Mouse (Mus musculus) heart, embryonic 16.5 days (tissue): ENCODE results near the gene Bhlha15. TPM values are rescaled to one million over a fixed set of nuclear protein-coding genes. Genes with fewer than 3 reads are reported as not detected.

Source experiments
- ATAC-seq: fragments of 200-750 bp; cut with Nextera tagmentation; replicated peaks from 2 replicates; pipeline ENCODE4 v1.8.0; 2017; ENCODE audit warnings: moderate number of reproducible peaks; ENCODE audit not compliant: insufficient read depth, low FRiP score; ENCODE audit errors: extremely low read depth
- H3K27ac ChIP-seq: fragments of 300-500 bp; sonication (generic); 2 replicates; pipeline ENCODE4 v1.5.1; 2014; ENCODE audit warnings: mild to moderate bottlenecking, low read length, control low read depth, moderate library complexity
- H3K27me3 ChIP-seq: fragments of 300-500 bp; sonication (generic); 2 replicates; pipeline ENCODE4 v1.6.1; 2014; ENCODE audit warnings: low read length, mixed read lengths; ENCODE audit not compliant: control insufficient read depth, insufficient read depth
- H3K36me3 ChIP-seq: fragments of 300-500 bp; sonication (generic); 2 replicates; pipeline ENCODE4 v1.6.1; 2014; ENCODE audit not compliant: control insufficient read depth, insufficient read depth
- H3K4me1 ChIP-seq: fragments of 300-500 bp; sonication (generic); 2 replicates; pipeline ENCODE4 v1.6.1; 2014; ENCODE audit warnings: low read length, mixed read lengths; ENCODE audit not compliant: control insufficient read depth, insufficient read depth
- H3K4me2 ChIP-seq: fragments of 300-500 bp; sonication (generic); 2 replicates; pipeline ENCODE4 v1.6.1; 2014; ENCODE audit warnings: low read depth, mild to moderate bottlenecking, control low read depth, low read length
- H3K4me3 ChIP-seq: fragments of 300-500 bp; sonication (generic); 2 replicates; pipeline ENCODE4 v1.5.1; 2014; ENCODE audit warnings: mild to moderate bottlenecking, control low read depth, low read length
- H3K9ac ChIP-seq: fragments of 300-500 bp; sonication (generic); 2 replicates; pipeline ENCODE4 v1.6.1; 2014; ENCODE audit warnings: low read length, control low read depth
- H3K9me3 ChIP-seq: fragments of 300-500 bp; sonication (generic); replicated peaks from 2 replicates; pipeline ENCODE4 v1.6.1; 2016; ENCODE audit warnings: low read length; ENCODE audit not compliant: control insufficient read depth
- WGBS: fragments of 180-500 bp; shearing (Covaris S2); extraction: QIAGEN DNeasy Blood & Tissue Kit; methylation state at CpG from one replicate; pipeline ENCODE4 v1.1.7; 2014; 5-methylcytosine and 5-hydroxymethylcytosine counted together
- polyA plus RNA-seq: library from polyadenylated mRNA; unstranded; fragments of >200 nt; fragmentation: Nextera tagmentation; extraction: Ambion mirVana; gene quantifications from 2 replicates; pipeline ENCODE4 v1.2.1, GENCODE M21; 2015

Bhlha15 gene
- polyA plus RNA-seq, 1 experiment from 2014 or later, result 0.18 TPM

DNA sequence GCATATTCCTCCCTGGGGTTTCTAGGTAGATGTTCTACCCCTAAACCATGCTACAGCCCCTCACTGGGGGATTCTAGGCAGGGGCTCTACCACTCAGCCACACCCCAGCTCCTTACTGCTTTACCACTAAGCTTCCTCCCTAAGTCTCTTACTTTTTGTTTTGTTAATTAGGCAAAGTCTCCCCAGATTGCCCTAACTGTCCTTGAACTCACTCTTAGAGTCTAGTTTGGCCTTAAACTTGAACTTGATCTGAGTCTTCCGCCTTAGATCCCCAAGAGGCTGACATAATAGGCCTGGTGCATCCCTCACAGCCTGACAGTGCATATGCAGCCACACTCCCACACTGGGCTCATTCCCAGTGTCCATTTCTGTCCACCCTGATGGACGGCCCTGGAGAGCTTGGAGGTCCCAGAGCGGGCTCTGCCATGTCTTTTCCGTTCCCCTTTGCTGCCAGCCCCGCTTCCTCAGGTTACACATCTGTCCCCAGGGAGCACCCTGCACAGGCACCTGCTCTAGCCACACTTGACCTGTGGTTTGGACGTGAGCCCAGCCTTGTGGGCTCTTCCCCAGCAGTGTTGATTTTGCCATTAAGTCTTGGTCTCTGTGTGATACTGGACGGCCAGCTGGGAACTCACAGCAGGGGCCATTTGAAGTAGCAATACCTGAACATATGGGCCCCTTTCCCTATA, 6.3 kb upstream of the Bhlha15 start:
- ATAC-seq, result no peak
- Histone ChIP-seq H3K9me3 (no peaks in the 10 kb centered on the region), H3K36me3 (peaks cover 9% of the 10 kb centered on the region), H3K4me2 (no peak overlapping the region), H3K27me3 (no peaks in the 10 kb centered on the region), H3K9ac (no peak overlapping the region), H3K27ac (no peak overlapping the region), H3K4me1 (peaks cover 10% of the 10 kb centered on the region), H3K4me3 (no peak overlapping the region)
- WGBS, result 71% methylated on average over 7 of the region's 7 CpGs

DNA sequence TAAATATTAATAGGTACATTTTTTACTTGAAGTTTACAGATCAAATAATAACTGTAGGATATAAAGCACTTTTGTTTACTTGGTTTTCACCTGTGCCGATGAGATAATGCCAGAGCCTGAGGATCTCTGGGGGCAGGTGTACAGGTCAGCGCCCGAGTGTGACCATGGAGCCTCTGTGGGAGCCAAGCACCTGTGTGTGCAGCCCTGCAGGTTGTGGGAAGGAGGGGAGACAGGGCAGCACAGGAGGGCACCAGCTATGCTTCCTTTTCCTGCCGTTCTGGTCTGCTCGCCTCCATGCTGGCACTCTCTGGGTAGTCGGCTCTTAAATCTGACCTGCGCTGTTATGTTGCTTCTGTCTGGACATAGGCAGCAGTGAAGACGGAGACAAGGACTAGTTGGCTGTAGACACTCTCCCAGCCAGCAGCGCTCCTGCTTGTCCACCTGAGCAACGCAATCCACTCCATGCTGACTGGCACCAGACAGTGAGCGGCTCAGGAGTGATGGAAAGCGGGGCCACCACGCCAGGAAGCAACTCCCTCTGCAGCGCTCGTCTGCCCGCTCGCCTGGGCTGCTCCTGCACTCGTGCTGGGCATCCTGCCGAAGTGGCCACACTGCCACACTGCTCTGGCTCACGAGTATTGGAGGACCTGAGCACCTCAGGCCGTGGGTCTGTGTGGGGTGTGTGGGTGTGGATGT, 5.6 kb upstream of the Bhlha15 start:
- H3K27ac ChIP-seq, result no peak overlapping the region
- H3K4me2 ChIP-seq, result no peak overlapping the region
- H3K9ac ChIP-seq, result no peak overlapping the region
- peaks cover 9% of the 10 kb centered on the region for H3K36me3 ChIP-seq
- H3K27me3 ChIP-seq, result no peaks in the 10 kb centered on the region
- peaks cover 15% of the 10 kb centered on the region for H3K4me1 ChIP-seq
- 89% methylated on average over 21 of the region's 21 CpGs for WGBS
- H3K4me3 ChIP-seq, result no peak overlapping the region
- ATAC-seq, result no peak
- no peaks in the 10 kb centered on the region for H3K9me3 ChIP-seq

DNA sequence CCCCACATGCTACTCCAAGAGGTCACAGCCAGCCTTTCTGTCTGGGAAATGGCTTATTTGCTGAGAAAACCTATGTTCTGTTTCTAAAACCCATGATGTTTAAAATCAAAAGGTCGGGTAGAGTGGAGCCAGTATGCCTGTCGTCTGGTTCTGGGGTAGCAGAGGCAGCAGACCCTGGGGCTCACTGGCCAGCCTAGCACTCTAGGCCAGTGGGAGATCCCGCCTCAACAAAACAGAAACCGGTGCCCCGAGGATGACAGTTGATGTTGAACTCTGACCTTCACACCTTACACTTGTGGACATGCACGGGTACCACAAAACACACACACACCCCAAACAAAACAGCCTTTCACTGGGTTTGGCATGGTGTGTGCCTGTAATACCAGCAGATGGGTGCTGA, 1.7 kb upstream of the Bhlha15 start:
- Histone ChIP-seq H3K9ac (no peak overlapping the region), H3K27ac (no peak overlapping the region), H3K4me3 (no peak overlapping the region), H3K4me1 (peaks cover 10% of the 10 kb centered on the region), H3K36me3 (peaks cover 9% of the 10 kb centered on the region; the same call in 1 of the 2 replicates), H3K9me3 (no peaks in the 10 kb centered on the region), H3K27me3 (no peaks in the 10 kb centered on the region), H3K4me2 (no peak overlapping the region)
- WGBS, result 76% methylated on average over 6 of the region's 6 CpGs
- ATAC-seq, result no peak

DNA sequence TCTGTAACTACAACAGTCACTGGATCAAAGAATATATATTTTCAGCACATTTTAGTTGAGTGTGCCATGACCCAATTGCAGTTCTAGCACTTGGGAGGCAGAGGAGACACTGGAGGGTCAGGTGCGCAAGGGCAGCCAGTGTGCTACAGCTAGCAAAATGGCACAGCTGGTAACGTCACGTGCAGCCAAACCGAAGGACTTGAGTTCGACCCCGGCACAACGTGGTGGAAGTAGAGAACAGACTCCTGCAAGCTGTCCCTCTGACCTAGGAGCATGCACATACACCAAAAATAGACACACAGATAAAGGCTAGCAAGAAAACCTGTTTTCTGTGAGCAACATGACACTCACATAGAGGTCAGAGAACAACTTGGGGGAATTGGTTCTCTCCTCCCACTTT, 759 bp upstream of the Bhlha15 start:
- no peak overlapping the region for H3K9ac ChIP-seq
- H3K36me3 ChIP-seq, result peaks cover 9% of the 10 kb centered on the region; the same call in 1 of the 2 replicates
- no peak overlapping the region; the same call in 1 of the 2 replicates for H3K4me3 ChIP-seq
- no peaks in the 10 kb centered on the region for H3K9me3 ChIP-seq
- peak overlapping the region; percentile 66 for H3K4me2 ChIP-seq
- no peak for ATAC-seq
- H3K4me1 ChIP-seq, result peaks cover 10% of the 10 kb centered on the region
- 32% methylated on average over 7 of the region's 7 CpGs for WGBS
- H3K27me3 ChIP-seq, result no peaks in the 10 kb centered on the region
- H3K27ac ChIP-seq, result no peak overlapping the region

DNA sequence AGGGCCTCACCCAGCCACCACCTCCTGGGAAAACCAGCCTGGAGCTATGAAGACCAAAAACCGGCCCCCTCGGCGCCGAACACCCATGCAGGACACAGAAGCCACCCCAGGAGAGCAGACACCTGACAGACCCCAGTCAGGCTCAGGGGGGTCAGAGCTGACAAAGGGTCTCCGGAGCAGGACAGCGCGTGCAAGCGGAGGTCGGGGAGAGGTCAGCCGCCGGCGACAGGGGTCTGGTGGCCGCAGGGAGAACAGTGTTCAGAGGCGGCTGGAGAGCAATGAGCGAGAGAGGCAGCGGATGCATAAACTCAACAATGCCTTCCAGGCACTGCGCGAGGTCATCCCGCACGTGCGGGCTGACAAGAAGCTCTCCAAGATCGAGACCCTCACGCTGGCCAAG, 940 bp downstream of the Bhlha15 start:
- Histone ChIP-seq H3K4me2 (no peak overlapping the region), H3K27ac (no peak overlapping the region), H3K36me3 (no peaks in the 10 kb centered on the region), H3K4me3 (no peak overlapping the region), H3K9me3 (no peaks in the 10 kb centered on the region), H3K27me3 (no peaks in the 10 kb centered on the region), H3K9ac (no peak overlapping the region), H3K4me1 (peaks cover 10% of the 10 kb centered on the region)
- no peak for ATAC-seq
- 43% methylated on average over 23 of the region's 23 CpGs for WGBS

DNA sequence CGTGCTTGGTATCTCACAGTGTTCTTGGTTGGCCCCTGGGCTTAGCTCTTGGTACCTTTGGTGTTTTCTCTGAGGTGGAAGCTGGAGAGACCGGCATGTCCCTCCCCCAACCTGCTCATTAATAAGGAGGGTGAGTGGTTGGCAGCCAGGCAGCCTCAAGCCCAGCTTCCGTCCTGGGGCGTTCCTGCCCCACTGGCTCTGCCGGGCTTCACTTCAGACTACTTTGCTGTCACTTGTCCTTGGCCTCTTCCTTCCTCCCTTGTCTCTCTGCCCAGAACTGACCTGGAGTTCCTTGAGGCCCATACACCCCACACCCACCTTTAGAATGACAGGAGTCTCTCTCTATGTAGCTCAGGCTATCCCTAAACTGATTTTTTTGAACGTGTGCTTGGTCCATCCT, 2.6 kb downstream of the Bhlha15 start:
- Histone ChIP-seq H3K4me1 (peaks cover 10% of the 10 kb centered on the region), H3K4me3 (no peak overlapping the region), H3K36me3 (no peaks in the 10 kb centered on the region), H3K9me3 (no peaks in the 10 kb centered on the region), H3K27me3 (no peaks in the 10 kb centered on the region), H3K9ac (no peak overlapping the region), H3K27ac (no peak overlapping the region), H3K4me2 (no peak overlapping the region)
- WGBS, result 77% methylated on average over 6 of the region's 6 CpGs
- ATAC-seq, result no peak

DNA sequence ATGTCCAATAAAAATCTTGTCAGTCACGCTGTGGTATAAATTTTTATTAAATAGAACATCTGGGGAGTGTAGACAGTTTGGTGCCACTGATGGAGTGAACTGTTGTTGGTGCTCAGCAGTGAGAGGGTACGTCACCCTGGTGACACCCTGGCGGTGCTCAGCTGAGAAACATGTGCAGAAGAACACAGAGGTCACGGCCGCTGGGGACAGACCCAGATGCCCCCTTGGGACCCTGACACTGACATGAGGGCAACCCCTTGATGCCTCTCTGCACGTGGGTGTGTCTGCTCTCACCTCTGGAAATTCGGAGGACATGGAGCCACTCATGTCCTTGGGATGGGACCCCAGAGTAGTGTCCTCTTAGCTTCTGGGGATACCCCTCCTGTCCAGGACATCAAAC, 4.3 kb downstream of the Bhlha15 start:
- 71% methylated on average over 7 of the region's 7 CpGs for WGBS
- Histone ChIP-seq H3K9me3 (no peaks in the 10 kb centered on the region), H3K4me3 (no peak overlapping the region), H3K36me3 (no peaks in the 10 kb centered on the region), H3K27ac (no peak overlapping the region), H3K27me3 (no peaks in the 10 kb centered on the region), H3K9ac (no peak overlapping the region), H3K4me1 (peaks cover 6% of the 10 kb centered on the region), H3K4me2 (no peak overlapping the region)
- ATAC-seq, result no peak

DNA sequence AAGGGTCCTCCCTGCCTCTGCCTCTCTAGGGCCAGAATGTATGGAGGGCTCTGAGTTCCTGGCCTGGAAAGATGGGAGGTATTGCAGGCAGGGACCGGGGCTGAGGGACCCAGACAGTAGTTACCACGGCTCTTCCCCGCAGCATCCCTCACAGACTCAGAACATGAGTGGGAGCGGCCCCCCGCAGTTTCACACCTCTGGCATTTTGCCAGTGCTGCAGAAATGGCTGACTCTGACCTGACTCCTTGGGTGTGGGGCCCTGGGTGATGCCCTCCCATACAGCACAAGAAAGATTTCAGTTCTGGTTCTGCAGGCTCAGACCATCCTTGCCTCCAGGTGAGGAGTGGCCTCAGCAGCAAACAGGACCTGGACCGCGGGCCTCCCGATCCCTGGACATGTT, 5.5 kb downstream of the Bhlha15 start:
- Histone ChIP-seq H3K36me3 (no peaks in the 10 kb centered on the region; the same call in 1 of the 2 replicates), H3K27ac (no peak overlapping the region), H3K9ac (no peak overlapping the region), H3K27me3 (no peaks in the 10 kb centered on the region), H3K9me3 (no peaks in the 10 kb centered on the region), H3K4me3 (no peak overlapping the region), H3K4me2 (no peak overlapping the region), H3K4me1 (no peaks in the 10 kb centered on the region)
- 84% methylated on average over 8 of the region's 8 CpGs for WGBS
- ATAC-seq, result no peak

DNA sequence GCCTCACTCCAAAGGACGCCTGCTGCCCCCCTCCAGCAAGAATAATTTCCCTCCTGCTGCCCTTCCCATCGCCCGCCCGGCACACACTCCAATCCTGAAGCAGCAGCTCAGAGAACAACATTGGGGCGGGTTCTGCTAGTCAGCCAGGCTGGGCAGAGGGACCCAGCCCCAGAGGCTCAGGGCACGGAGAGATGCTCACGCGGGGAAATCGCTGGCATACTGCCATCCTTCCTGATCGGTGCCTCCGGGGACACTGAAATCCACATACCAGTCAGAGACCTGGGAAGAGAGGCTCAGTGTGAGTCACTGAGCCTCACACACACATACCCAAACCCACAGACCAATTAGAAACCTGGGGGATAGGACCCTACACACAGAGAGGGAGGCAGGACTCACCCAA, 10.5 kb downstream of the Bhlha15 start:
- Histone ChIP-seq H3K36me3 (peaks cover 26% of the 10 kb centered on the region), H3K9me3 (0 out of 2 replicates have a peak, but pooled peaks cover 3% of the 10 kb centered on the region)
- WGBS, result 69% methylated on average over 11 of the region's 11 CpGs

More for the DNA sequence above, 10.5 kb downstream of the Bhlha15 start:
- Histone ChIP-seq H3K4me3 (no peak overlapping the region), H3K27me3 (no peaks in the 10 kb centered on the region), H3K27ac (no peak overlapping the region), H3K4me2 (no peak overlapping the region), H3K4me1 (no peaks in the 10 kb centered on the region), H3K9ac (no peak overlapping the region)
- ATAC-seq, result no peak
